In genomic region chr10:68354335-68355231, GRCm38 (mm10) we compare ENCODE assay signal across 9 mouse cellular contexts.
DNase-seq lines count a peak whose midpoint lies in the region; ATAC-seq and TF ChIP-seq lines count a peak whose summit lies in the region.
"Had no signal": no experiment of that assay in that cellular context is flagged by ENCODE, and none has a peak within 500 bp of the region (broad histone marks: within the 10 kb centered on the region; RNA-seq: fewer than 3 reads in every experiment).

No protein-coding gene starts in this region.

- TF ChIP-seq EP300 in lung, postnatal 0 days (IDR thresholded peaks at IDR 0.05), result peak; percentile 85

- H3K9me3 ChIP-seq in intestine, postnatal 0 days (ENCODE audit: control insufficient read depth), result no peaks in the 10 kb centered on the region
- H3K9me3 ChIP-seq in lung, postnatal 0 days (ENCODE audit: low read length), result no peaks in the 10 kb centered on the region
- H3K9me3 ChIP-seq: liver, embryonic 13.5 days had no signal

- H3K4me2 ChIP-seq in intestine, postnatal 0 days (replicated peaks; ENCODE audit: low read depth), result peak overlapping the region; percentile 46
- H3K4me2 ChIP-seq in lung, postnatal 0 days (replicated peaks; ENCODE audit: low read depth, low read length), result peak overlapping the region; percentile 49
- H3K4me2 ChIP-seq: liver, embryonic 13.5 days had no signal

- ATAC-seq in intestine, postnatal 0 days, result peak; percentile 72
- peak; percentile 80 for ATAC-seq in lung, postnatal 0 days

- H3K9ac ChIP-seq in intestine, postnatal 0 days (ENCODE audit: low read depth, low read length), result no peak overlapping the region
- H3K9ac ChIP-seq in lung, postnatal 0 days (replicated peaks; ENCODE audit: low read depth), result no peak overlapping the region
- H3K9ac ChIP-seq: liver, embryonic 13.5 days had no signal

- H3K27me3 ChIP-seq in intestine, postnatal 0 days (replicated peaks; ENCODE audit: control insufficient read depth, insufficient read depth, low read length), result no peaks in the 10 kb centered on the region
- H3K27me3 ChIP-seq in lung, postnatal 0 days (replicated peaks; ENCODE audit: insufficient read depth, low read length), result no peaks in the 10 kb centered on the region
- H3K27me3 ChIP-seq: liver, embryonic 13.5 days had no signal

- TF ChIP-seq CTCF in left cerebral cortex, adult 2 months (IDR thresholded peaks at IDR 0.05), result no peak
- no peak for TF ChIP-seq CTCF in intestine, postnatal 0 days (IDR thresholded peaks at IDR 0.05; ENCODE audit: low read depth)
- TF ChIP-seq CTCF in lung, postnatal 0 days (IDR thresholded peaks at IDR 0.05), result no peak

- DNase-seq in left cerebral cortex, adult 2 months (ENCODE audit: extremely low spot score in 1 of 2, low spot score in 2 of 2), result no peak
- no peak for DNase-seq in left cerebral cortex, postnatal 25 days (ENCODE audit: low spot score in 2 of 2)
- peak; percentile 21 to 25 for DNase-seq in adrenal gland, postnatal 4 days (ENCODE audit: low spot score in 2 of 2)
- DNase-seq in lung, postnatal 0 days (ENCODE audit: low spot score), result peak; percentile 89
- DNase-seq in spleen, adult 12 weeks (ENCODE audit: low spot score), result no peak
- no peak for DNase-seq in frontal cortex, adult 2 months (ENCODE audit: extremely low spot score in 1 of 2, low spot score in 1 of 2)
- no peak for DNase-seq in cerebellum, postnatal 36 days
- DNase-seq: liver, embryonic 13.5 days had no signal

- H3K36me3 ChIP-seq in intestine, postnatal 0 days (ENCODE audit: control insufficient read depth, insufficient read depth), result no peaks in the 10 kb centered on the region
- no peaks in the 10 kb centered on the region for H3K36me3 ChIP-seq in lung, postnatal 0 days (ENCODE audit: insufficient read depth, low read length)
- H3K36me3 ChIP-seq: liver, embryonic 13.5 days had no signal

- intact Hi-C loops in left cerebral cortex, adult 2 months (cut with DNase I), result loop anchor here (5.0 to 10.0 kb wide), 2 partner anchors 108 to 550 kb away; no protein-coding TSS in a partner anchor
- intact Hi-C loops in left cerebral cortex, postnatal 25 days (cut with DNase I), result no loop called here

- H3K4me1 ChIP-seq in intestine, postnatal 0 days (replicated peaks; ENCODE audit: control insufficient read depth, insufficient read depth, low read length), result no peaks in the 10 kb centered on the region
- no peaks in the 10 kb centered on the region; the same call in 1 of the 2 replicates for H3K4me1 ChIP-seq in lung, postnatal 0 days (ENCODE audit: insufficient read depth, low read depth, low read length)
- H3K4me1 ChIP-seq: liver, embryonic 13.5 days had no signal

- peak overlapping the region; percentile 10; the same call in 1 of the 2 replicates for H3K27ac ChIP-seq in left cerebral cortex, adult 2 months
- H3K27ac ChIP-seq in intestine, postnatal 0 days (ENCODE audit: low read depth, low read length), result no peak overlapping the region
- peak overlapping the region; percentile 85 for H3K27ac ChIP-seq in lung, postnatal 0 days (ENCODE audit: low read length)
- H3K27ac ChIP-seq: liver, embryonic 13.5 days had no signal

- 8% methylated on average over 7 of the region's 8 CpGs for WGBS in intestine, postnatal 0 days
- WGBS in lung, postnatal 0 days, result 7% methylated on average over 7 of the region's 8 CpGs

- H3K4me3 ChIP-seq in left cerebral cortex, adult 2 months, result no peak overlapping the region
- H3K4me3 ChIP-seq in intestine, postnatal 0 days (ENCODE audit: low read depth, low read length), result no peak overlapping the region
- H3K4me3 ChIP-seq in lung, postnatal 0 days (ENCODE audit: low read depth, low read length), result no peak overlapping the region
- H3K4me3 ChIP-seq: liver, embryonic 13.5 days had no signal

Comparison
In these comparisons a context has a peak if more than half of its experiments do, and no peak if none do; other contexts are left out.
1. DNase-seq: peak in adrenal gland, postnatal 4 days (2 of 2) and lung, postnatal 0 days (single experiment); none in left cerebral cortex, adult 2 months (0 of 2), left cerebral cortex, postnatal 25 days (0 of 2), spleen, adult 12 weeks (single experiment), frontal cortex, adult 2 months (0 of 2) and cerebellum, postnatal 36 days (0 of 2).